Mouse (Mus musculus) thymus, postnatal 25 days (tissue): ENCODE data around the gene Arf4.
"Not testable (repeated sequence)": the region's sequence is repeated elsewhere in the genome, so short reads cannot be mapped to it uniquely, and the experiment has no call there.

ENCODE experiments used
- DNase-seq: peaks from one replicate; pipeline ENCODE4 v3.0.0; 2022

Arf4 gene

DNA sequence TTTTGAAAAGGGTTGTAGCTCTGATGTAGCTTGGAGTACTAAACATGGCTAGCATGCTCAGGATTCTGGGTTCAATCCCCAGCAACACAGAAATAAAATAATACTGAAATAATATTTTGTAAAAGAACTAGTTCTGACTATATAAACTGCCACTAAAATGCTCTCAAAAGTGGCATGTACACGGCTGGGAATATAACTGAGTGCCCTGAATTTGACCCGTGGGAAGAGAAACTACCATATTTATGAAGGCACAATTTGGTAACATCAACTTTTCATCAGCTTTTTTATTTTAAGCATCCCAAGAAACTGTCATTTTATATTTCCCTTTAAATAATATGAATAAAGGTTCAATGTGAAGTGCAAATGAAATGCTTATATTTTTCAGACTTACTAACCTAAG lies 26.0 kb downstream of the Arf4 start:
- no peak for DNase-seq

DNA sequence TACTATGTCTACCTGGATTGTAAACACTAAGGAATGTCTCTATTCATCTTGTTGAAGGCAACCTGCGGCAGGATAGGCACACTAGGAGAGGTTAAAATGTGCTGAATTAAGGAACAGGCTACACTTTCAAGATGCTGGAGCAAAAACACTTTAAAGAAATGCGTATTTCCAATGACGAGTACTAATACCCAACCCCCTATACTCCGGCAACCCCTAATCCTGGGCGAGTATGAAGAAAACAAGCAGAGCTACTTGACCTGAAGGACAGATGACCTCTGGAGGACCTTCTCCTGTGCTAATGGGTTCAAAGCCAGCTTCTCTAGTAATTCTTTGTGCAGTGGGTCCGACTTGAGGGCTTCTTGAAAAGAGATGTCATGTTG lies 30.1 kb downstream of the Arf4 start:
- no peak for DNase-seq

DNA sequence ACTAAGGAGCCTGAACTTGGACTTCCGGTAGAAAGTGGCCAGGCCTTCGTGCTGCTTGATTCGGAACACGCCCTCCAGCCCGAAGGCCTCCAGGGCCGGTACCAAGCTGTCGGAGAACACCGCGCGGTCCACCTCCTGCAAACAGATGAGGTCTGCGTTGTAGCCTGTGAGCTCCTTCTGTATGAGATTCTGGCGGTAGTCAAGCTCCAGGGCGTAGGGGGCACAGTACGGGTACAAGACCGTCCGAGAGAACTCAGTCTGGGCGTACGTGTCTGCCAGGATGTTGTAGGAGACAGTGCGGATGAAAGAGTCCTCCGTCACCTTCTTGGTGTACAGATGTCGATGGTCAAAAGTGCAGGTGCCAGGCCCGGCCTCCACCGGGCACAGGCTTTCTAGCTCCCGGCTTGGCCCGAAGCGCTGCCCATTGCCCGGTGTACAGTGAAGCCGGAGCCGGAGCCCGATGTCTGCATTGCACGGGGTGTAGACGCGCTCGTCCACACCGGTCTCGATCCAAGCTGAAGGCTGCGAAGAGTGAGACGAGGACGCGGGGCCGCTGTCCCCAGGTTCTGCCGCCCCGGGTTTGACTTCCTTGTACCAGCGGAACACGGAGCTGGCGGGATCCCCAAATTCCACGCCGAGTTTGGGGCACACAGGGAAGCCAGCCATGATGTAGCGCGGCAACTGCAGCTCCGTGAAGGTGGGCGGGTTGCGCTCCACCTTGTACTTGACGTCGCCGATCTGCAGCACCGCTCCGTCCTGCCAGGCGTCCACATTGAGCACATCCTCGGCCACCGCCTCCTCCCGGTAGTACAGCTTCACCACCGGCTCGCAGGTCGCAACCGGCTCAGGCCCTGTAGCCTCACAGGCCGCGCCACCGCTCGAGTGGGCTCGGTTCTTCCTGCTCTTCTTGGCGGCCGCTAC lies 30.8 kb downstream of the Arf4 start:
- DNase-seq, result peak; percentile 35

DNA sequence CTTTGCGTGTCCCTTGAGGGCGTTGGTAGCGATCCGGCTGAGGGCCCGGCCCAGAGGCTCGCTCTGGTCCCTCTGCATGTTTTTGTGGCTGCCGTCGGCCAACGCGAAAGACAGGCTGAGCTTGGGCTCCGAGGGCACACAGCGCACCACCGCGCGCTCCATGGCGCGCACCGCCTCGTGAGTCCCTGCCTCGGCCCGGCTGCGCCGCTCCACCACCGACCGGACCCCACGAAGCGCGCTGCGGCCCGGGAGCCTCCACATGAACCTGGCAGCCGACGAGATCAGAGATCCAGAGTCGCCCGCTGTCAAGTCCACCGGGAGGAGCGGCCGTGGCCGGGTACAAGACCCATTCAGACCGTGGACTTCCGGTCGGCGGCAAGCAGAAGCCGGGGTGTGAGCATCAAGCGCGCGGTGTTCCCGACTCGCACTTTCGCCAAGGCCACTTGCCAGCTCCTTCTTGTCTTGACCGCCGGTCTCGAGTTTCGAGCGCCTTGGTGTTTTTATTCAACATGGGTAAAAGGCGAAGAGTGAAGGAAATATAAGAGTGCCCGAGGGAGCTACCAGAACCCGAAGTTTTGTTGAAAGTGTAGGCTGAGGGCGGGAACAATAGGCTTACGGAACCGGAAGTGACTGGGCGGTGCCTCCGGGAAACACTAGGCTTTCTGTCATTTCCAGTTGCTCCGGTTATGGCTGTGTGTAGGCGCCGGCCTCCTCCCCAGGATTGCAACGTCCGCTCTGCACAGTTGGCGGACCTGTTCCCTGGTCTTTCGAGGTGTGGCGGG lies 31.6 kb downstream of the Arf4 start, which contains the start of gene Pde12:
Gene Pde12 (minus strand): TSS at position 592 of the 782 bp plus-strand sequence.
- peak; percentile 87 for DNase-seq

DNA sequence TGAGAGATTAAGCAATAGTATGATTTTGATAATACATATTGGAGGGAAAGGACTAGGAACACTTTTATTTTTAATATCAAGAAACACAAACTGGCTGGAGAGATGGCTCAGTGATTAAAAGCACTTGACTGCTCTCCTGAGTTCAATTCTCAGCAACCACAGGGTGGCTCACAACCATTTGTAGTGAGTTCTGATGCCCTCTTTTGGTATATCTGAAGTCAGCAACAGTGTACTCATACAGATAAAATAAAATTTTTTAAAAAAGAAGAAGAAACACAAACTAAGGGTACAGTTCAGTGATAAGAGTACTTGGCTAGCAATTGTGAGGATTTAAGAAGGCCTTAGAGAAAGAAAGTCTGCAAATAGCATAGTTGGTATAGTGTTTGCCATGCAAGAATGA lies 33.1 kb downstream of the Arf4 start:
- no peak for DNase-seq

DNA sequence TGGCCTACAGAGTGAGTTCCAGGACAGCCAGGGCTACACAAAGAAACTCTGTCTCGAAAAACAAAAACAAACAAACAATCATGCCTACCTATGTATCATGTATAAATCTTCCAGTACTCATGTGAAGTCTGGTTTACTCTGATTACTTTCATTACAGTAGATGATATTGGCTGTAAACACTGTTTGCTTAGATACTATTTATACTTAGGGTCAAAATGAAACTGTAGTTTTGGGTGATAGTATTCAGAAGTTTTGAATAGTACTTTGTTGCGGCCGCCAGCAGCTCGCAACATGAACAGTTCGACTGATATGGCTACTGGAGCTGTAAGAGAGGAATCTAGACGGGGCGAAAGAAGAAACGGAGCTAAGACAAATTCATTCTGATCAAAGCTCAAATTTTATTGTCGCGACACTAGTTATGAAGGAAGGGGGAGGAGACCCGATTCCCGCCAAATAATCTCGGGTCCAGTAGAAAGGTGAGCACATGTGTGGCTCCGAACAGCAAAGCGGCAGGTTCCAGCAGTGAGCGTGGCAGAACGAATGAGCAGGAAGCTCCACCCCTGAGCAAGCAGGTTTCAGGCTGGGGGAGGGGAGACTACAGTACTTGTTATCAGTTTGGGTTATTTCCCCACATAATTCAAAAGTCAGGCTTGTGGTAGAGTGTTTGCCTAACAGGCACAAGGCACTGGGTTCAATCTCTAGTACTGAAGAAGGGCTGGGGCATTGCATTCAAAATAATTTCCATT lies 34.2 kb downstream of the Arf4 start:
- DNase-seq, result not testable (repeated sequence)

DNA sequence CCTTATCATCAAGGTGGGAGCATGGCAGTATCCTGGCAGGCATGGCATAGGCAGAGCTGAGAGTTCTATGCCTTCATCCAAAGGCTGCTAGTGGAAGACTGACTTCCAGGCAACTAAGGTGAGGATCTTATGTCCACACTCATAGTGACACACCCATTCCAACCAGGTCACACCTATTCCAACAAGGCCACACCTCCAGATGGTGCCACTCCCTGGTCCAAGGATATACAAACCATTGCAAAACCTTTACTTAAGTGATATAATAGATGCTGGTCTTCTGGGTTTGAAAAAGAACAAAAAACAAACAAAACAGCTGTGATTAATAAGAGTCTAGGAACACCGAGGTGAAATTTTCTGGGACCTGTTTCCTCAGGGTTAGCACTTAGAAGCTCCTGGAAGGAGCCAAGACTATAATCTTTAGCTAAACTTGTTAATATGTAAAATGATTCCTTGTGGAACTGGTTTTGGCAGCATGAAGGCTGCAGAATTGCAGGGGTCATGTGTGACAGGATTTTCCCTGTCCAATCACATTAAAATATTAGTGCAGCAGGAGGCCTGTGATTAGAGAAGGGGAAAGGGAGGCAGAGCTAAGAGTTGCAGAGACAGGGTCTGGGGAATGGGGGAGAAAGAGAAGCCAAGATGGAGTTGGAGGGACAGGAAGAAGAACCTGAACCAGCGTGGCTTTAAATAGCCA lies 36.7 kb downstream of the Arf4 start:
- DNase-seq, result not testable (repeated sequence)

DNA sequence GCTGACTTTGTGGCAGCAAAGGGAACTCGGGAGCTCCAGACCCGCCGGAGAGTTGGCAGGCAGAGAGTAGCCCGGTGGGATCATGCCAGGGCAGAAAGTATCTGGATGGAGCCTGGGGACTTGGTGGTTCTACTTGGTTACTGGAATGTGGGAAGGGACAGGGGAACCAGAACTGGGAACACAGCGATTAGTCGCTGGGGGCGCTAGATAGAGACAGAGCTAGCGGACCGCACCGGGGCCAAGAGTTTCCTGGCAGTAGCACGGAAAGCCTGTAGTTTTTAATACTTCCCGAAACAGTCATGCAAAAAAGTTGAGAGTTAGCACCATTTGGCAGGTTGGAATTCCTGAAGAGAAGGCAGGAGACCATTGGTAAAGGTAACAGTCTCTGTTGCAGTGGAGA lies 37.5 kb downstream of the Arf4 start:
- peak; percentile 36 for DNase-seq

DNA sequence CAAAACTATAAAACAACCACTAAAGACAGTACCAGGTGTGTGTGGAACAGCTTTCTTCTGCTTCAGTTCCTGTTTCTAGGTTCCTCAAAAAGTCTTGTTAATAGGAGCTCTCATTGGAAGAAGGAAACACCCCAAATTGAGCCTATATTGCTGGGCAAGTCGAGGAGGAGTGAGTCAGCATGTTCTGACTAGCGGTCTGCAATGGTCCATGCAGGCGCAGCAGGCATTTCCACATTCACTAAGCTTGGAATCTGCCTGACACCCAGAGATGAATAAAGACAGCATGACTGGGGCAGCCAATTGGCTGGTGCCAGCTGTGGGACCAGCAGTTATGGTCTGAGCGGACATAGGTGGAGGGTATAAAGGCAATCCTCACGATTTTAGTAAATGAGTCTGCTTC lies 37.9 kb downstream of the Arf4 start:
- no peak for DNase-seq

DNA sequence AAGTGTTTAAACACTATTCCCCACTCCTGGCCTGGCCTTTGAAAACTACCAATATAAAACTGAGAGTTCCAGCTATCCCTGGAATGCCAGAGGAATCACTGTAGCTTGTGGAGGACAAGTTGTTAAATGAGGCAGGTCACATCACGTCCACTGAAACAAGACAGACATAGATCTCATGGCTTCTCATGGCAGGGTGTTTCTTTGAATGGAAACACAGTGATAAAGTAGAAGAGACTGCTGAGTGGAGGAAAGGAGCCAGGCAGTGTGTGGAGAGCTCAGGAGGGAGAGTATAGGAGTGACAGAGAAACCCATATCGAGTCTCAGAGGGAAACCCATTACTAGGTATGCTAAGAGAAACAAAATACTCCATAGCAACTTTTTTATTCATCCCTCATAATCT lies 52.9 kb downstream of the Arf4 start:
- DNase-seq, result no peak

DNA sequence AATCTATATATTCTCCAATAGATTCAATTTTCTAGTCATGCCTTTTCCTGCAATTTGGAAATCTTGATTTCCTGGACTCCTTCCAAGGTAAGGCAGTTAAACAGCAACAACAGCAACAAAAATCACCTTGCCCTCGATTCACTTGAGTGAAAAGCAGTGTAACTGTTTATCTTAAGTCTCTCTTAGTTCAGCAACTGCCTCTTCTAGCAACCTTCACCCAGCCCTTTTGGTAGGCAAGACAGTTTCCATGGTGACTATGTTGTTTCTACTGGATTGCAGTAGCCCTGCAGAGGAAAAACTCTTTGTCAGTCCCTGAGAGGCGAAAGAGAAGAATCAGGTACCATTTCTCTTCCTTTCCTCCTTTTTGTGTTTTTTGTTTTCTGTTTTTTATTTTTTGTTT lies 53.5 kb downstream of the Arf4 start:
- DNase-seq, result no peak

DNA sequence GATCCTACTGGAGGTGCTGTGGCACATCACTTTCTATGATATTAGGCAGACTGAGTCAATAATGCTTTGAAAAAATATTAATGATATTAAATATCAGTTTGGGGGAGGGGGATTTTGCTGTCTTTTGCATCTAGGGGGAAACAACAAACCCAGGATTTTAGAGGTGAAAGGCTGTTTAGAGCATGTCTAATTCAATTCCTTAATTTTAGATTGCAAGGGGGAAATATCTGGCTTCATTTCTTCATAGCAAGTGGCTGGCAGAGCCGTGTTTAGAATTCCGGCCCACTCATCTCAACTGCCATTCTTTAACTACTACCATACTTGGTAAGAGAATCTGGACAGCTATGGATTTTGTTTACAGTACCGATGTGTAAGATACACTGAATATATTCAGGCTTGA lies 55.1 kb downstream of the Arf4 start, which contains the start of gene Dnah12:
Gene Dnah12 (plus strand): TSS at position 301 of the 400 bp plus-strand sequence.
- no peak for DNase-seq

DNA sequence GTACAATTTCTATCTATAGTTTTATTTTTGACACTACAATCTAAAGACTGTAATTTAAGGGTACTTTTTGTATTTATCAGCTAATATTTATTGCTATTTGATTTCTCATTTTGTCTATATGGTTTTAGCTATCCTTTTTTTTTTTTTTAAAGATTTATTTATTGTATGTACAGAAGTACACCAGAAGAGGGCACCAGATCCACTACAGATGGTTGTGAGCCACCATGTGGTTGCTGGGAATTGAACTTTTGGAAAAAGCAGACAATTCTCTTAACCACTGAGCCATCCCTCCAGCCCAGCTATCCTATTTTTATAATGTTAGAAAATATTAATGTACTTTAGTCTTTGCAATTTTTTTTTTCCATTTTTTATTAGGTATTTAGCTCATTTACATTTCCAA lies 60.0 kb downstream of the Arf4 start:
- no peak for DNase-seq

DNA sequence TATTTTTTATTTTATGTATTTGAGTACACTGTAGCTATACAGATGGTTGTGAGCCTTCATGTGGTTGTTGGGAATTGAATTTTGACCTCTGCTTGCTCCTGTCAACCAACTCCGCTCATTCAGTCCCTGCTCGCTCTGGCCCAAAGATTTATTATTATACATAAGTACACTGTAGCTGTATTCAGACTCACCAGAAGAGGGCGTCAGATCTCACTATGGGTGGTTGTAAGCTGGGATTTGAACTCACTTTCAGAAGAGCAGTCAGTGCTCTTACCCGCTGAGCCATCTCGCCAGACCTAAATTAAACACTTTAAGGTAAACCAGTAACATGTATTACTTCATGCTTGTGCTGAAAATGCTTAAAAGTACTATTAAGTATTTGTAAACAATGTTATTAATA lies 67.4 kb downstream of the Arf4 start:
- DNase-seq, result not testable (repeated sequence)
